Mouse (Mus musculus) ES-Bruce4 (cell line): ENCODE results near the gene Cacng1. TPM values are rescaled to one million over a fixed set of nuclear protein-coding genes. Genes with fewer than 3 reads are reported as not detected.

Experiments used
- H3K27ac ChIP-seq: 2 replicates; pipeline ENCODE4 v1.5.1; 2012; ENCODE audit warnings: low read length, inconsistent platforms; ENCODE audit not compliant: insufficient read depth
- H3K27me3 ChIP-seq: 2 replicates; pipeline ENCODE4 v1.6.1; 2012; ENCODE audit warnings: mild to moderate bottlenecking, low read length, inconsistent platforms; ENCODE audit not compliant: control insufficient read depth, poor library complexity, insufficient read depth, severe bottlenecking
- H3K36me3 ChIP-seq: 2 replicates; pipeline ENCODE4 v1.6.1; 2012; ENCODE audit warnings: inconsistent platforms, mild to moderate bottlenecking, low read length, moderate library complexity; ENCODE audit not compliant: control insufficient read depth, poor library complexity, insufficient read depth, severe bottlenecking
- H3K4me1 ChIP-seq: one replicate; pipeline ENCODE4 v1.8.1; 2011; ENCODE audit warnings: low read length; ENCODE audit not compliant: control insufficient read depth, insufficient read depth
- H3K4me3 ChIP-seq: 2 replicates; pipeline ENCODE4 v1.5.1; 2011; ENCODE audit warnings: low read depth, mild to moderate bottlenecking, low read length
- H3K9ac ChIP-seq: 2 replicates; pipeline ENCODE4 v1.6.1; 2012; ENCODE audit warnings: low read depth, mild to moderate bottlenecking, inconsistent platforms; ENCODE audit not compliant: poor library complexity, severe bottlenecking
- H3K9me3 ChIP-seq: replicated peaks from 2 replicates; pipeline ENCODE4 v1.6.1; 2012; ENCODE audit warnings: mild to moderate bottlenecking, low read length, inconsistent platforms; ENCODE audit not compliant: control insufficient read depth, poor library complexity, insufficient read depth, severe bottlenecking
- CTCF ChIP-seq: IDR thresholded peaks from one replicate; pipeline ENCODE4 v1.8.1; 2011; ENCODE audit warnings: low read depth, low read length
- EP300 ChIP-seq: IDR thresholded peaks from 2 replicates; pipeline ENCODE4 v1.6.1; 2011; ENCODE audit warnings: low read depth, low read length; ENCODE audit not compliant: insufficient read depth
- POLR2A ChIP-seq: IDR thresholded peaks from one replicate; pipeline ENCODE4 v1.8.1; 2011; ENCODE audit warnings: low read length; ENCODE audit not compliant: insufficient read depth
- polyA plus RNA-seq: library from polyadenylated mRNA; stranded (reverse); fragments of >200 nt; gene quantifications from 2 replicates; pipeline ENCODE4 v1.2.4, GENCODE M21; 2011; ENCODE audit warnings: low read depth; ENCODE audit not compliant: missing spikeins, insufficient read depth, insufficient read length

Cacng1 gene
- polyA plus RNA-seq, 1 experiment = not detected

DNA sequence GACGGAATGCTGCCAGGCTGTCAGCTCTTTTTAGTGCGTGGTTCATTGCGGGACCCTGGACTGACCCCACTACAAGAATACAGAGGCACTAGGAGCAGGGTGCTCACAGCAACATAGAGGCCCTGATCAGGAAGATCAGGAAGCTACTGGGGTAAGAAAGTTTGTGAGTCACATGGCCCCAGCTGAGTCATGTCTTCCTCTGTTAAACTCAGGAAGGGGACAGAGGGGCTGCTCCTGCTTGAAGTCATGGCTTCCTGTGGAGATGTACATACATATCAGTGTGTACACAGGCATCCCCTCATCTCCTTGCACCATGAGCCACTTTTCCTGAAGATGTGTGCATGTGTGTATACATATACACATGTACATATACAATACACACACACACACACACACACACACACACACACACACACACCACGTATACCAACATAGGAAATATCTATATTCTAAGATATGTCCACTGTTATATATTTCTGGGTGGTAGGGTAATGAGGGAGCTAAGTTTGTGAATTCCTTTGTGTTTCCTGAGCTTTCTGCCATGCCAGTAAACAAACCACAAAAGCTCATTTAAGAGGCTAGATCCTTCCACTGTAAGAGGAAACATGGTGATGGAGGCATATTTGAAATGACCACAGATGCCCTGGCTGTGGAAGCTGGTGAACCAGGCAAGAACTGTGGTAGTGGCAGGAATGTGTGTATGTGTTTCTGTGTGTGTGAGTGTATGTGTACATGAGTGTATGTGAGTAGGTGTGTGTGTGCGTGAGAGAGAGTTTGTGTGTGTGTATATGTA is 32.1 kb upstream of the Cacng1 start:
- no peak overlapping the region for H3K4me3 ChIP-seq
- H3K9ac ChIP-seq = no peak overlapping the region
- TF ChIP-seq POLR2A (no peak), EP300 (no peak), CTCF (no peak)
- no peaks in the 10 kb centered on the region for H3K36me3 ChIP-seq
- H3K27ac ChIP-seq = no peak overlapping the region
- H3K4me1 ChIP-seq = no peaks in the 10 kb centered on the region
- no peaks in the 10 kb centered on the region for H3K27me3 ChIP-seq
- H3K9me3 ChIP-seq = no peaks in the 10 kb centered on the region

DNA sequence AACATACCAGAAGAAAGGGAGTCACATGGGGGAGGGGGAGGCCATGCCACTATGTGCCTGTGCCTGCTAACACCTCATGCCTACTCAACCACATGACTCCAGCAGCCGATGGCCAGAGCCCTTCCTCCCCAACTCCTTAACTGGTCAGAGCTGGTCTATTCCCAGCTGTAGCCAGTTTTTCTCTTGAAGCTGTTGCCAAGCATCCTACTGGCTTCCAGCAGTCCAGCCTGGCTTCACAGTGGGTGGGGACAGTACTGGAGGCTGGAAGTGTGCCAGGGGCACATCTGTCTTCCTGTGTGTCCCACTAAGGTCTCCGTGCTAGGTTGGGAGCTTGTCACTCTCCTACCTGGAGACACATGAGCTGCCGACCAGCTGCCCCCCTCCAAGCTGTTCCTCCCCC is 26.8 kb upstream of the Cacng1 start:
- TF ChIP-seq POLR2A (no peak), EP300 (no peak), CTCF (no peak)
- Histone ChIP-seq H3K9ac (no peak overlapping the region), H3K27me3 (no peaks in the 10 kb centered on the region), H3K4me3 (no peak overlapping the region), H3K27ac (no peak overlapping the region), H3K9me3 (no peaks in the 10 kb centered on the region), H3K4me1 (no peaks in the 10 kb centered on the region), H3K36me3 (no peaks in the 10 kb centered on the region)

DNA sequence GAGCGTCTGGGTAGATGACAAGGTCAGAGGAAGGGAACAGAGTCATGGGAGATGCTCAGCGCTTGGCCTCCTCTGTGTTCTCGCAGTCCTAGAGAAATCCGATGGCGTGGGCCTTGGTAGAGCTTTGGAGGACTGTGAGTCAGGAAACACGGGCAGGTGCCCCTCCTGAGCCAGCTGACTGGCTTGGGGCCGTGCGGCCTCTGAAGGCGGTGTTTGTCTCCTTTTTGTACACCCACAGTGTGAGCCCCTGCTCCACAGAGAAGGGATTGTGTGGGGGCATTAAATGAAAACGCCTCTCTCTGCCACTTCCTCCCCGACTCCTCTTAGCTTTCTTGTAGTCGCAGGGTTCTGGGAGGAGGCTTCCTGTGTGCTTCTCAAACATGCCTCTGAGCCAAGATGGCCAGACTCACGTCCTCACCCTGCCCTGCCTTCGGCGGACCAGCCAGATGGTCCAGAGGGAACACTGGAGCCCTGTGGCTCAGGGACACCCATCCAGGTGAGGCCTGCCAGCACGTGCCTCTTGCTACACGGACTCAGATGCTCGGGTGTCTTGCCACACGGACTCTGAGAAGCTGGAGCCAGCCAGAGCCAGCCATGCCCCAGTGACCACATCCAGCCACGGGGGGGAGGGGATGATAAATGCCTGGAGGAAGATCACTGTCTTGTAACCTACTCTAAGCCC is 22.2 kb upstream of the Cacng1 start:
- no peaks in the 10 kb centered on the region for H3K4me1 ChIP-seq
- peak overlapping the region; percentile 10; the same call in 1 of the 2 replicates for H3K4me3 ChIP-seq
- no peak overlapping the region for H3K27ac ChIP-seq
- TF ChIP-seq POLR2A = no peak
- no peak for TF ChIP-seq EP300
- TF ChIP-seq CTCF = no peak
- H3K9ac ChIP-seq = no peak overlapping the region
- H3K27me3 ChIP-seq = no peaks in the 10 kb centered on the region
- H3K9me3 ChIP-seq = no peaks in the 10 kb centered on the region
- H3K36me3 ChIP-seq = no peaks in the 10 kb centered on the region

DNA sequence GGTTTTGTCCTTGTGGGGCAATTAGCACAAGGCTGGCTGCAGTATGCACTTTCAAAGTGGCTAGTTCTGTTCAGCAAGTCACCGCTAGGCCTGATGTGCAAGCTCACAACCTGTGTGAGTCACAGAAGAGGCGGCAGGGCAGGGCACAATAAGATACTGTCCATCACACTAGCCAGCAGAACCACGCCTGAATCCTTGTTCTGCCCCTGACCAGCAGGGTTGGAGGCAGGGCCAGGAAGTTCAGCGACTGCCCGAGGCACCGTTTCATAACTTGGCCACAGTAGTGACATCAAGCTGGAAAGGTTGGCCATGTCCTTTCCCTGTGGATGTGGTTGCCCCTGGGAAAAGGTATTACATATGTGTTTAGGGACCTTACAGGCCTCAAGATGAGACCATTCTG is 21.6 kb upstream of the Cacng1 start:
- Histone ChIP-seq H3K27me3 (no peaks in the 10 kb centered on the region), H3K27ac (no peak overlapping the region), H3K36me3 (no peaks in the 10 kb centered on the region), H3K4me3 (no peak overlapping the region), H3K9me3 (no peaks in the 10 kb centered on the region), H3K4me1 (no peaks in the 10 kb centered on the region), H3K9ac (no peak overlapping the region)
- no peak for TF ChIP-seq EP300
- no peak for TF ChIP-seq POLR2A
- TF ChIP-seq CTCF = no peak

DNA sequence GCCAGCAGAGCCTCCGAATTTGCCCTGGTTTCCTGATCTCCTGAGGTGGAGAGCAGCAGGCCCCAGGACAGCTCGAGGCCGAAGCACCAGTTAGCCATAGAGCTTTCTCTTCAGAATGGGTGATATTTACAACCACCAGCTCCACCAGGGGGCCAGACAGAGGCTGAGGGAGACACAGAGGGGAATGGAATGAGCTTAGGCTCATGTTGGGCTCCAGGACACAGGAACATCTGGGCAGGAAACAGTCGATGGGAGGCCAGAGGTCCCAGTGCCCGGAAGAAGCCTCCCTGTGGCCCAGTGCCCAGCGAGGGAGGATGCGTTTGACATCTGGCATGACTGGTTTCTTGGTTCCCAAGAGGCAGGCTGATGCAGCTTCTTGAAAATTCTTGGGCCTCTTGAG is 17.8 kb upstream of the Cacng1 start:
- TF ChIP-seq EP300 = no peak
- TF ChIP-seq CTCF = no peak
- no peak for TF ChIP-seq POLR2A
- no peaks in the 10 kb centered on the region for H3K36me3 ChIP-seq

DNA sequence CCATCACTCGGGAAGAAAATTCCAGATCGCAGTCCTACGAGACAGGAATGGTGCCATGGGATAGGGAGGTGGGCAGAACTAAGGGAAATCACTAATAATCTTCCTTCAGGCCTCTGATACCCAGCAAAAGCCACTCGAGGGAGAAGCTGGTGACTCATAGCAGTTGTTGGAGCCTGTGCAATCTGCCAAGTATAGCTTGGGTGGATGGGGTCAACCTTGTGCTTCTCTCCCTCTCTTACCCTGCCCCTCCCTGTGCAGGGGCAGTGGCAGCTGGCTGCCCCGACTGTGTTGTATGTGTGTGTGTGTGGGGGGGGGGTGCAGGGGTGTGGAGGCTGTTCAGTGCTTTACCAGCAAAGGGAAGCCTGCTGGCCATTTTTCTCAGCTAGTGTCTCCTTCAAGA is 15.2 kb upstream of the Cacng1 start:
- Histone ChIP-seq H3K27me3 (no peaks in the 10 kb centered on the region), H3K4me3 (no peak overlapping the region), H3K9ac (no peak overlapping the region), H3K27ac (no peak overlapping the region), H3K9me3 (no peaks in the 10 kb centered on the region), H3K36me3 (no peaks in the 10 kb centered on the region), H3K4me1 (no peaks in the 10 kb centered on the region)
- TF ChIP-seq POLR2A = no peak
- TF ChIP-seq EP300 = no peak
- no peak for TF ChIP-seq CTCF

More for the DNA sequence above, 17.8 kb upstream of the Cacng1 start:
- Histone ChIP-seq H3K27ac (no peak overlapping the region), H3K9me3 (no peaks in the 10 kb centered on the region), H3K27me3 (no peaks in the 10 kb centered on the region), H3K4me3 (no peak overlapping the region), H3K9ac (no peak overlapping the region), H3K4me1 (no peaks in the 10 kb centered on the region)
